Mouse (Mus musculus) cerebellum, adult 2 months (tissue): Measurements from ENCODE around the gene Dgke. TPM values are rescaled to one million over a fixed set of nuclear protein-coding genes. Genes with fewer than 3 reads are reported as not detected.

Experiments
- DNase-seq, 2 experiments: peaks; one replicate each; pipeline ENCODE4 v3.0.0; 2021
- H3K27ac ChIP-seq: fragments of 200-500 bp; 2 replicates; pipeline ENCODE4 v1.5.1; 2012; ENCODE audit warnings: low read length, control low read depth, inconsistent platforms; ENCODE audit not compliant: insufficient read depth
- H3K27me3 ChIP-seq: fragments of 200-500 bp; 2 replicates; pipeline ENCODE4 v1.6.1; 2012; ENCODE audit warnings: inconsistent platforms, mild to moderate bottlenecking, low read length, moderate library complexity; ENCODE audit not compliant: control insufficient read depth, insufficient read depth
- H3K4me1 ChIP-seq: fragments of 200-500 bp; 2 replicates; pipeline ENCODE4 v1.6.1; 2011; ENCODE audit warnings: low read length; ENCODE audit not compliant: control insufficient read depth, insufficient read depth
- H3K4me3 ChIP-seq: fragments of 200-500 bp; replicated peaks from 2 replicates; pipeline ENCODE3; 2011; ENCODE audit warnings: mild to moderate bottlenecking, low read depth, low read length, control low read depth; ENCODE audit not compliant: insufficient read depth
- CTCF ChIP-seq: fragments of 200-500 bp; IDR thresholded peaks from 2 replicates; pipeline ENCODE4 v1.5.1; 2011; ENCODE audit warnings: low read depth, mild to moderate bottlenecking, control low read depth, low read length, moderate library complexity, borderline replicate concordance; ENCODE audit not compliant: insufficient read depth
- POLR2A ChIP-seq: fragments of 200-500 bp; IDR thresholded peaks from 2 replicates; pipeline ENCODE4 v1.6.1; 2011; ENCODE audit warnings: low read length, control low read depth, borderline replicate concordance; ENCODE audit not compliant: insufficient read depth
- WGBS: fragments of 180-500 bp; shearing (Covaris S2); methylation state at CpG from one replicate; pipeline ENCODE4 v1.1.7; 2018; 5-methylcytosine and 5-hydroxymethylcytosine counted together
- polyA plus RNA-seq: library from polyadenylated mRNA; depleted of rRNA; stranded (reverse); fragments of >200 nt; gene quantifications from 2 replicates; pipeline ENCODE4 v1.2.3, GENCODE M21; 2012

The Dgke gene
- polyA plus RNA-seq, 1 experiment = 34.0 TPM

DNA sequence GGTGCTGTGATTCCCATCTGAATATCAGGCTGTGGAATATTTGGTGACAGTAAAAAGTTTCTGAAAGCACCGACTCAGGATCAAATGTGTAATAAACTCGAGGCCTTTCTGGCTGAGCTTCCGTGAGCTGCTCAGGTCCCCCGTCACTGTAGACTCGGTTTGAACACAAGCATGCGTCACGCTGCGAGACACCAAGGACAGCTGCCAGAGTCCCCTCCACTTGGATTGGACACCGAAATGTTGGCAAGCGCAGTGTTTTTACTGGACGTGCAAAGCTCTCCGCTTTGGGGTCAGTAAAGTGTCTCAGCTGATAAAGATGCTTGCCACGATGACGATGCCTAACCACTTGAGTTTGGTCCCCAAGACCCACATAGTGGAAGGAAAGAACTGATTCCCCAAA, 2.0 kb upstream of the Dgke start:
- WGBS = 33% methylated on average over 14 of the region's 14 CpGs
- H3K4me3 ChIP-seq = no peak overlapping the region
- no peak overlapping the region for H3K27ac ChIP-seq
- DNase-seq = no peak
- no peaks in the 10 kb centered on the region for H3K4me1 ChIP-seq
- no peaks in the 10 kb centered on the region for H3K27me3 ChIP-seq
- TF ChIP-seq CTCF = no peak

- DNase-seq = no peak
- no peaks in the 10 kb centered on the region for H3K4me1 ChIP-seq
- H3K27me3 ChIP-seq = no peaks in the 10 kb centered on the region
- no peak for TF ChIP-seq CTCF
- TF ChIP-seq POLR2A = no peak
- no peak overlapping the region for H3K4me3 ChIP-seq
- no peak overlapping the region for H3K27ac ChIP-seq
- WGBS = 80% methylated on average over 11 of the region's 11 CpGs
Measured at GRCm38 (mm10) chr11:89067871-89068490, 1.3 kb upstream of the Dgke start.

GRCm38 (mm10) chr11:89067301-89067822, 712 bp upstream of the Dgke start:
- TF ChIP-seq POLR2A (no peak), CTCF (no peak)
- H3K27ac ChIP-seq = no peak overlapping the region
- H3K4me3 ChIP-seq = no peak overlapping the region
- 88% methylated on average over 6 of the region's 6 CpGs for WGBS
- no peaks in the 10 kb centered on the region for H3K27me3 ChIP-seq
- DNase-seq = no peak
- no peaks in the 10 kb centered on the region for H3K4me1 ChIP-seq

DNA sequence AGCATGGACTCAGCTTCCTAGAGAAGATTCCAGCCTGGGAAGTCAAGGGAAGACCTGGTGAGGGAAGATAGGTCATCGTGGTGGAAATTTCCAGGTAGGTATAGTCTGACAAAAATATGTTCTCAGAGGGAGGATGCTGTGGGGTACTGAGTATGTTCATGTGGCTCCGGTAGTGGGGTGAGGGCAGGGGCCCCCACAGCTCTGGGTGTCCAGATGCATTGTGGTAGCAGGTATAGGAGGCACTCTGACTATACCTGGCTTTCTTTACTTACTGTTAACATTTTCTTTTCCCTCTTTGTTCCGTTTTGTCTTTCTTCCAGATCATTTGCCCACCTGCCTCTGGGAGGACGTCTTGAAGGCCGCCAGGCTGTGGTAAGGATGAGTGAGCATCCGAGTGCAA, 524 bp downstream of the Dgke start:
- 81% methylated on average over 6 of the region's 6 CpGs for WGBS
- H3K27ac ChIP-seq = no peak overlapping the region
- no peak for DNase-seq

DNA sequence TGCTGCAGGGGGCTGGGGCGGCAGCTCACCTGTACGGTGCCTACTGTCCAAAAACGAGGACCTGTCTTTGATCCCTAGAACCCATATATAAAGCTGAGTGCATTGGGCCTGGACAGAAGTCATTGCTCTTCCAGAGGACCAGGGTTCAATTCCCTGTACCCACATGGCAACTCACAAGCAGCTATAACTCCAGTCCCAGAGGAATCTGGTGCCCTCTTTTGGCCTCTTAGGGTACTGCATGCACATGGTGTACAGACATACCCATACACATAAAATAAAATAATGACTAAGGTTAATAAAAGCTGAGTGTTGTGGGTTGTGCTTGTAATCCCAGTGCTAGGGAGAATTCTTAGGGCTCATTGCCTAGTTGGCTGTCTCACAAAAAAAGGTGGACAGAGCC, 1.4 kb downstream of the Dgke start:
- Histone ChIP-seq H3K4me3 (no peak overlapping the region), H3K27ac (no peak overlapping the region), H3K27me3 (no peaks in the 10 kb centered on the region), H3K4me1 (no peaks in the 10 kb centered on the region)
- TF ChIP-seq POLR2A (no peak), CTCF (no peak)
- 95% methylated on average over 3 of the region's 3 CpGs for WGBS
- DNase-seq = no peak

More for the DNA sequence above, 524 bp downstream of the Dgke start:
- Histone ChIP-seq H3K4me1 (no peaks in the 10 kb centered on the region), H3K4me3 (no peak overlapping the region), H3K27me3 (no peaks in the 10 kb centered on the region)
- TF ChIP-seq POLR2A (no peak), CTCF (no peak)

DNA sequence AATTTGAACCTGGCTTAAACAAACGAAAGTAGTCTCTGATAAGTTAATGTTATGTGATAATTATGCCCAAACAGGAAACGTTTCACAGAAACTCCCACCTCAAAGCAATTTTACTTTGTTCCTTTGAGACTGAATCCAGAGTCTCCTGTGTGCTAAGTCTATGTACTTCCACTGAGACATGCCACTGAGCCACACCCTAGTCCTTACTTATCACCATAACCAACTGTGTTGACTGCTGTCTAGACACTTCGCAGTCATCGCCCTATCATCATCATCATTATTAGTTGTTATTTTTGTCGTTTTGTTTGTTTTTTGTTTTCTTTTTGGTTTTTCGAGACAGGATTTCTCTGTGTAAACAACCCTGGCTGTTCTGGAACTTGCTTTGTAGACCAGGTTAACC, 2.3 kb downstream of the Dgke start:
- no peaks in the 10 kb centered on the region for H3K4me1 ChIP-seq
- H3K4me3 ChIP-seq = no peak overlapping the region
- 84% methylated on average over 6 of the region's 6 CpGs for WGBS
- no peak overlapping the region for H3K27ac ChIP-seq
- TF ChIP-seq POLR2A = no peak
- TF ChIP-seq CTCF = no peak
- H3K27me3 ChIP-seq = no peaks in the 10 kb centered on the region
- no peak for DNase-seq

GRCm38 (mm10) chr11:89061362-89061761, 5.3 kb downstream of the Dgke start:
- Histone ChIP-seq H3K27ac (no peak overlapping the region), H3K27me3 (no peaks in the 10 kb centered on the region), H3K4me3 (no peak overlapping the region), H3K4me1 (no peaks in the 10 kb centered on the region)
- no peak for TF ChIP-seq CTCF
- TF ChIP-seq POLR2A = no peak
- DNase-seq = no peak
- 84% methylated on average over 7 of the region's 7 CpGs for WGBS

GRCm38 (mm10) chr11:89060423-89061089, 6.1 kb downstream of the Dgke start:
- peak; percentile 97 for DNase-seq
- Histone ChIP-seq H3K27ac (peak overlapping the region; percentile 45), H3K4me3 (peak overlapping the region; percentile 72), H3K4me1 (no peaks in the 10 kb centered on the region), H3K27me3 (no peaks in the 10 kb centered on the region)
- TF ChIP-seq POLR2A (peak; percentile 92), CTCF (no peak)
- WGBS = under 1% methylated on average over 63 of the region's 63 CpGs
